Mouse (Mus musculus) E14TG2a.4 (cell line): ENCODE results near the gene 1700020N01Rik.

ENCODE experiments used
- CTCF ChIP-seq: conservative IDR thresholded peaks from 2 replicates; pipeline ENCODE4 v1.5.1; 2014; ENCODE audit warnings: low read length
- NANOG ChIP-seq: IDR thresholded peaks from 2 replicates; pipeline ENCODE4 v1.6.1; 2014; ENCODE audit warnings: borderline replicate concordance, low read length, mixed read lengths

DNA sequence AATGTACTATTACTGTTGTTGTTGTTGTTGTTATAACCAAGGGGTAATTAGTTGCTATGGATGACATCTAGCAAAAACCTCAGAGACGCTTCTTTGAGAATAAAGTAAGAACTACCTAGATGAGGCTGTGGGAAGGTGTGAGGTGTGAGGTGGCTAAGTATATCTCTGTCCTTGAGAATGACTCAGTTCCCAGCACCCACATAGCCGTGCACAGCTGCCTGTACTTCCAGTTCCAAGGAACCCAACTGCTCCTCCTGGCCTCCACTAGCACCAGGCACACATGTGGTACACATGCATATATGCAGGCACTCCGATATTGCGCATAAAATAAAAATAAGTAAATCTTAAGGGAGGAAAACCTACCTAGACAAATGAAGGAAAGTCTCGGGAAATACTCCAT is 28.8 kb upstream of the 1700020N01Rik start:
- TF ChIP-seq CTCF (no peak), NANOG (no peak)
